Mouse (Mus musculus): ENCODE measurements around the gene Stk40. TPM values are rescaled to one million over a fixed set of nuclear protein-coding genes. Genes with fewer than 3 reads are reported as not detected.

Stk40 gene
- polyA plus RNA-seq, 1 experiment from 2014 or later = 14.6 TPM

DNA sequence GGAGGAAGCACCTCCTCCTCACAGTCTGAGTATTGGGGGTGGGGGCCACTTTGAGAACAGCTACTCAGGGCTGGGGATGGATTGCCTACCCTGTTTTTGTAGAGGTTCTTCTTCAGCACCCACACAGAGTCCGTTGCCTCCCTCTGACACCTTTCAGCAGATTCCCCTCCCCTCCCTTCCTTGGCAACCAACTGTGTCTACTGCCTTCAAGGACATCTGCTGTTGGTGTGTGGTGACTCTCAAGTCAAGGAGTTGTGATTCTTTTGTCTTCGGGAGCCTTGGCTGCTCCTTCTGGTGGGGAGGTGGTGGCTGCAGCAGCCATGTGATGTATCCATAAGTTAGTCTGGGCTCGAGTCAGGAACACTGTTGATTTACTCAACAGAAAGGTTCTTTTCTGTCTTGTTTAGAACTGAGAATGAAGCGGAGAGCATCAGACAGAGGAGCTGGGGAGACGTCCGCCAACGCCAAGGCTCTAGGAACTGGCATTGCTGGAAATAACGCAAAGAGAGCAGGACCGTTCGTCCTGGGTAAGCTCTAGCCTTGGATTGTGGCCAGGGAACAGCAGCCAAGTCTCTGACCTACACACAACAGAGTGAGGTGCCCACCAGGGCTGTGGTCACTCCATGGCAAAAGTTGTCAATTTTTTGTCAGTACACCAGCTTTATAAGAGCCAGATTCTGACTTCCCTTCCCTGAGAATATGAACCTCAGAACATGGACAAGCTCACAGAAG lies 19.7 kb downstream of the Stk40 start:
- 80% methylated on average over 10 of the region's 10 CpGs for WGBS
- Histone ChIP-seq H3K9ac (ENCODE audit: low read depth, low read length) (no peak overlapping the region), H3K27ac (ENCODE audit: low read depth, low read length) (no peak overlapping the region), H3K4me2 (replicated peaks; ENCODE audit: low read depth) (no peak overlapping the region), H3K36me3 (ENCODE audit: control insufficient read depth, insufficient read depth) (peaks cover 49% of the 10 kb centered on the region), H3K4me1 (replicated peaks; ENCODE audit: control insufficient read depth, insufficient read depth, low read length) (no peaks in the 10 kb centered on the region), H3K4me3 (ENCODE audit: low read depth, low read length) (no peak overlapping the region), H3K27me3 (replicated peaks; ENCODE audit: control insufficient read depth, insufficient read depth, low read length) (no peaks in the 10 kb centered on the region), H3K9me3 (ENCODE audit: control insufficient read depth) (no peaks in the 10 kb centered on the region)
- no peak for TF ChIP-seq CTCF (IDR thresholded peaks at IDR 0.05; ENCODE audit: low read depth)
- no peak for ATAC-seq

DNA sequence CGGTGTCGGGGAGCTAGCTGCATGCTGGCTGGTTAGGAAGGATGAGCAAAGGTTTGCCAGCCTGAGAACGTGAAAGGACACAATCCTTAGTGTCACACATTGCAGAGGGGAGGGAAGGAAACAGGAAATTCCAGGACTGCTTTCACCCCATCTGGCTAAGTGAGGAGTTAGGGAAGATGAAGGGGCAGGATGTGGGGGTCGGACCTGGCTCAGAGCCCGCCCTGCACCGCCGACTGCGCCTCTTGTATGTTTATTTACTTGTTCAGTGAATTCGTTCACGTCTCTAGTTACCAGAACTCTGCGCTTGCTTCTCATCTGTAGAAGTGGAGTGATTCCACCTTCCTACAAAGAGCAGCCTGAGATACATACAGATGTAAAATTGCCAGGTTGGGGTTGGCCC lies 26.7 kb downstream of the Stk40 start:
- Histone ChIP-seq H3K4me2 (replicated peaks; ENCODE audit: low read depth) (no peak overlapping the region), H3K27me3 (replicated peaks; ENCODE audit: control insufficient read depth, insufficient read depth, low read length) (no peaks in the 10 kb centered on the region), H3K27ac (ENCODE audit: low read depth, low read length) (peak overlapping the region; percentile 62), H3K9ac (ENCODE audit: low read depth, low read length) (no peak overlapping the region), H3K9me3 (ENCODE audit: control insufficient read depth) (no peaks in the 10 kb centered on the region), H3K4me1 (replicated peaks; ENCODE audit: control insufficient read depth, insufficient read depth, low read length) (no peaks in the 10 kb centered on the region), H3K4me3 (ENCODE audit: low read depth, low read length) (no peak overlapping the region), H3K36me3 (ENCODE audit: control insufficient read depth, insufficient read depth) (peaks cover 67% of the 10 kb centered on the region)
- no peak for ATAC-seq
- TF ChIP-seq CTCF (IDR thresholded peaks at IDR 0.05; ENCODE audit: low read depth) = no peak
- 53% methylated on average over 11 of the region's 11 CpGs for WGBS

DNA sequence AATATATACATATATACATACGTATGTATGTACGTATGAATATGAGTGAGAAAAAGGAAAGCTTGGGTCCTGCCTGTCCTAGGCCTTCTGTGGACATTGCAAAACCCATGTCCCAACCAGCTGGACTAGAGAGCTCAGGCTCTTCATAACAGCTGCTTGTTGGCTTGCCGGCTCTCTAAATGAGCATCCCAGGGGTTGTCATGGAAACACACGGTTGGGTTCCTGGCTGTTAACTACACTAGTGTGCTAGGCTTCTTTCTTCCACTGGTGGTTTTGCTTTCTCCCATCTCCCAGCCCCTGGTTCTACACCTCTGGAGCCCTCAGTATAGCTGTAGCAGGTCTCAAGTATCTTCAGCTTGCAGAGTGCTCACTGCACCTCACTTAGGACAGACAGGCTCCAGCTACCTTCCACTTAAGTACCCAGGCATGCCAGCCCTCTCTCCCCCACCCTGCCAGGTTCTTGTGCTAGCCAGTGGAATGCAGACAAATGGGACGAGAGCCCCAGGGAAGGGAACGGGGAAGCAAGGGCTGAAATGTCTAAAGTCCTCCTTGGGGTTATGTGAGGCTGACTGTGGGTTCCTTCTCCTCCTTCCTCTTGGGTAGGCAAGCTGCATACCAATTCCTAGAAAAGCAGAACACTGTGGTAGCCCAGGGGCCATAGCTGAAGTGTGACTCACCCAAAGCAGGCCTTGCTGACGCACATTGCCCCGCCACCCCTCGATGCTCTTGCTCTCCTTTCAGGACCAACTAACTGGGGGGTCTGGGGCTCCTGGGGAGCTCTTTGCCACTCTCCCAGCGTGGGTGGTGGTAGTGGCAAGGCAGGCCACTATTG lies 27.7 kb downstream of the Stk40 start:
- Histone ChIP-seq H3K4me2 (replicated peaks; ENCODE audit: low read depth) (0 out of 2 replicates have a peak overlapping the region, but pooled peaks have one; percentile 3), H3K36me3 (ENCODE audit: control insufficient read depth, insufficient read depth) (peaks cover 67% of the 10 kb centered on the region), H3K27me3 (replicated peaks; ENCODE audit: control insufficient read depth, insufficient read depth, low read length) (no peaks in the 10 kb centered on the region), H3K4me3 (ENCODE audit: low read depth, low read length) (no peak overlapping the region), H3K9me3 (ENCODE audit: control insufficient read depth) (no peaks in the 10 kb centered on the region), H3K4me1 (replicated peaks; ENCODE audit: control insufficient read depth, insufficient read depth, low read length) (no peaks in the 10 kb centered on the region), H3K9ac (ENCODE audit: low read depth, low read length) (no peak overlapping the region), H3K27ac (ENCODE audit: low read depth, low read length) (peak overlapping the region; percentile 31)
- ATAC-seq = no peak
- 62% methylated on average over 10 of the region's 10 CpGs for WGBS
- no peak for TF ChIP-seq CTCF (IDR thresholded peaks at IDR 0.05; ENCODE audit: low read depth)

DNA sequence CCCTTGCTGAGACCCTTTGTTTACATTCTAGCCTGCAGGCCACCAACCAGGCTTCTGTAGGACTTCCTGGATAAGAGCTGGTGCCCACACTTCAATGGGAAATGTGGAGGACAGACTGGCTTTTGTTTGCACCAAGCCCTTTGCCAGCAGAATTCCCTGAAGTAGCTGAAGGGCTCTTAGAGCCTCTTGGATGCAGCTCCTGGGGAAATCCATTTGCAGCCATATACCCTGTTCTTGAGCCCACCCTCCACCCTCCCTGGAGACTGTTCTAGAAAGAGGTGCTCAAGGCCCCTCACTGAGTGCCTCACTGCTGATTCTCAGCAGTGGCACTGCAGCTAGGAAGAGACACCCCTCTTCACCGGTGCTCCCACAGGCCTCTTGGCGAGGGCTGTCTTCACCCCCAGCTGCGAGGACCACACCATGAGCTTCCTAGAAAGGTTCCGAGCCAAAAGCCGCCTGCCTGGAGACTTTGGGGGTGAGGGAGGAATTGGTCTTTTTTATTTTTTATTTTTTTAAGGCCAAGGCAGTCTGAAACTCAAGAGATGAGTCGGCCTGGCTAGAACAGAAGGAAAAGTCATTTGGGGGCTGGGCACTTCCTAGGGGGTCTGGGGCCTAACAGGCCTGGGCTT lies 29.0 kb downstream of the Stk40 start:
- no peak overlapping the region for H3K4me2 ChIP-seq (replicated peaks; ENCODE audit: low read depth)
- WGBS = 65% methylated on average over 6 of the region's 6 CpGs
- no peak overlapping the region for H3K9ac ChIP-seq (ENCODE audit: low read depth, low read length)
- no peaks in the 10 kb centered on the region for H3K9me3 ChIP-seq (ENCODE audit: control insufficient read depth)
- peaks cover 69% of the 10 kb centered on the region for H3K36me3 ChIP-seq (ENCODE audit: control insufficient read depth, insufficient read depth)
- H3K27ac ChIP-seq (ENCODE audit: low read depth, low read length) = peak overlapping the region; percentile 31; the same call in 1 of the 2 replicates
- no peaks in the 10 kb centered on the region for H3K4me1 ChIP-seq (replicated peaks; ENCODE audit: control insufficient read depth, insufficient read depth, low read length)
- no peak for TF ChIP-seq CTCF (IDR thresholded peaks at IDR 0.05; ENCODE audit: low read depth)
- H3K4me3 ChIP-seq (ENCODE audit: low read depth, low read length) = no peak overlapping the region
- ATAC-seq = no peak
- no peaks in the 10 kb centered on the region for H3K27me3 ChIP-seq (replicated peaks; ENCODE audit: control insufficient read depth, insufficient read depth, low read length)

DNA sequence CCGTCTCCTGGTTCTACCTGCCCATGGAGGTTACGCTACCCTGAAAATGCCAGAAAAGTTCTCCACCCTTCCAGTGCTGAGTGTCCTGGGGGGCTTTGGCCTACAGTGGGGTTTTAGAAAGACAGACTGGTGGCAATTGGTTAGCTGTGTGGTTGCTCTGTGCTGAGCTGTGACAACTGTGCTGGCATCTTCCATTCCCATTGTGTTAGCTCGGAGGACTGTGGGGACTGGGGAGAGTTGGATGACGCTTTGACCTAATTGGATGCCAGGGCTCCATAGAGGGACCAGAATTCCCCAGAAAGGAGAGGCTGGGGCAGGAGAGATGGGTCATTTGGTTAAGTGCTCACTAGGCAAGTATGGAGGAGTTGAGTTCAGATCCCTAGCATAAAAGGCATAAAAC lies 30.5 kb downstream of the Stk40 start:
- peaks cover 71% of the 10 kb centered on the region for H3K36me3 ChIP-seq (ENCODE audit: control insufficient read depth, insufficient read depth)
- 94% methylated on average over 4 of the region's 4 CpGs for WGBS
- no peak overlapping the region for H3K4me2 ChIP-seq (replicated peaks; ENCODE audit: low read depth)
- no peak overlapping the region for H3K4me3 ChIP-seq (ENCODE audit: low read depth, low read length)
- no peaks in the 10 kb centered on the region for H3K9me3 ChIP-seq (ENCODE audit: control insufficient read depth)
- no peak overlapping the region for H3K27ac ChIP-seq (ENCODE audit: low read depth, low read length)
- ATAC-seq = no peak
- H3K9ac ChIP-seq (ENCODE audit: low read depth, low read length) = no peak overlapping the region
- no peaks in the 10 kb centered on the region for H3K4me1 ChIP-seq (replicated peaks; ENCODE audit: control insufficient read depth, insufficient read depth, low read length)
- no peaks in the 10 kb centered on the region for H3K27me3 ChIP-seq (replicated peaks; ENCODE audit: control insufficient read depth, insufficient read depth, low read length)
- no peak for TF ChIP-seq CTCF (IDR thresholded peaks at IDR 0.05; ENCODE audit: low read depth)

DNA sequence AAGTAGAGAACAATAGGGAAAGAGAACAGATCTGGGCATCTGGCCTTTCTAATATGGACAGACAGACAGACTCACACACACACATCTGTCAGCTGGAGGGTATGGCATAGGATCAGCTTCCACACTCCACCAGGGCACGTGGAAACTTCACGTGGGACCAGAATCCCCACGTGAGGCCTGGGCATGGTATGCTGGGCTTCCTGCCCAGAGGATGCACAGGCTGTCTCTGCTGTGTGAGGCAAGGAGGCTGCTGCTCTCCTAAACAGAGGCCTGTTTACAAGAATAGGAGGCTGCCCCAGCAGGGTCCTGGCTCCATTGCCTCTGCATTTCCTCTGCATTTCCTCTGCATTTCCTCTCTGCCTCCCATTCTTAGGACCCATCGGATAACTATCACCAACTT lies 30.9 kb downstream of the Stk40 start:
- Histone ChIP-seq H3K27ac (ENCODE audit: low read depth, low read length) (no peak overlapping the region), H3K4me2 (replicated peaks; ENCODE audit: low read depth) (no peak overlapping the region), H3K4me3 (ENCODE audit: low read depth, low read length) (no peak overlapping the region), H3K27me3 (replicated peaks; ENCODE audit: control insufficient read depth, insufficient read depth, low read length) (no peaks in the 10 kb centered on the region), H3K36me3 (ENCODE audit: control insufficient read depth, insufficient read depth) (peaks cover 72% of the 10 kb centered on the region), H3K9me3 (ENCODE audit: control insufficient read depth) (no peaks in the 10 kb centered on the region), H3K9ac (ENCODE audit: low read depth, low read length) (no peak overlapping the region), H3K4me1 (replicated peaks; ENCODE audit: control insufficient read depth, insufficient read depth, low read length) (no peaks in the 10 kb centered on the region)
- no peak for TF ChIP-seq CTCF (IDR thresholded peaks at IDR 0.05; ENCODE audit: low read depth)
- ATAC-seq = no peak
- 90% methylated on average over 4 of the region's 4 CpGs for WGBS
